Mouse (Mus musculus): ENCODE measurements around the gene Fbxw2.
A peak's percentile ranks its signal among the peaks of the same experiment; 100 is the strongest.
"Not testable (repeated sequence)": the region's sequence is repeated elsewhere in the genome, so short reads cannot be mapped to it uniquely, and the experiment has no call there.

Gene Fbxw2

DNA sequence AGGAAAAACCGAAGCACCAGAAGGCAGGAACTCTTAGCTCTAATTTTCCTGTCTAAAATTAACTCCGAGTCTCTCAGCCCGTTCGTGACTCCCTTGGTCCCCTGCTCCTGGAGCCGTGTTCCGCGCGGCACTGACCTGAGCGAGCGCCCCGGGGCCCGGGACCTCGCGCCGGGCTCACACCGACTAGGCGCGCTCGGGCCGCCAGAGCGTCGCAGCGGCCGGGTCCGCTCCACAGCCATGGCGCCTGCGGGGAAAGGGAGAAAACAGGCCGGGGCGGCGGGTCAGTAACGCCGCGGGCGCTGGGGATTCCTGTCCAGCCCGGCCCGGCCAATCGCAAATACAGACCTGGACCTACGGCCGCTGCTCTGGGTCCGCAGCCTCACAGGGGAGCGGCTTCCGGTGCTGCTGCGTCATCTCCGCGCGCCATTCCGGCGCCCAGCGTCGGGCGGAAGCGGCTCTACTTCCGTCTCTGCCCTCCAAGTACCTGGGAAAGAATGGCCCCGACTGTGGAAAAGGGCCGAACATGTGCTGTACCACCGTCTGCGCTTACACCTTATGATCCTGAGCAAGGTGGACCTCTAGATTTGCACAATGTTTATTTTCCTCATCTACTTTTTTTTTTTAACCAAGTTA is at the start of gene Fbxw2:
TSS of gene Fbxw2 (minus strand) at position 485 of the 633 bp plus-strand sequence.
- peak; percentile 93 to 95 for DNase-seq

- DNase-seq = no peak
Measured at GRCm38 (mm10) chr2:34874816-34875345, 48.8 kb upstream of the Fbxw2 start, which contains the start of gene Psmd5. Gene Psmd5, minus strand, starts transcription at chr2:34874968.

- DNase-seq = no peak
Measured at GRCm38 (mm10) chr2:34874271-34874670, 48.2 kb upstream of the Fbxw2 start, which contains the start of gene Cutal. Gene Cutal, plus strand, starts transcription at chr2:34874396.

DNA sequence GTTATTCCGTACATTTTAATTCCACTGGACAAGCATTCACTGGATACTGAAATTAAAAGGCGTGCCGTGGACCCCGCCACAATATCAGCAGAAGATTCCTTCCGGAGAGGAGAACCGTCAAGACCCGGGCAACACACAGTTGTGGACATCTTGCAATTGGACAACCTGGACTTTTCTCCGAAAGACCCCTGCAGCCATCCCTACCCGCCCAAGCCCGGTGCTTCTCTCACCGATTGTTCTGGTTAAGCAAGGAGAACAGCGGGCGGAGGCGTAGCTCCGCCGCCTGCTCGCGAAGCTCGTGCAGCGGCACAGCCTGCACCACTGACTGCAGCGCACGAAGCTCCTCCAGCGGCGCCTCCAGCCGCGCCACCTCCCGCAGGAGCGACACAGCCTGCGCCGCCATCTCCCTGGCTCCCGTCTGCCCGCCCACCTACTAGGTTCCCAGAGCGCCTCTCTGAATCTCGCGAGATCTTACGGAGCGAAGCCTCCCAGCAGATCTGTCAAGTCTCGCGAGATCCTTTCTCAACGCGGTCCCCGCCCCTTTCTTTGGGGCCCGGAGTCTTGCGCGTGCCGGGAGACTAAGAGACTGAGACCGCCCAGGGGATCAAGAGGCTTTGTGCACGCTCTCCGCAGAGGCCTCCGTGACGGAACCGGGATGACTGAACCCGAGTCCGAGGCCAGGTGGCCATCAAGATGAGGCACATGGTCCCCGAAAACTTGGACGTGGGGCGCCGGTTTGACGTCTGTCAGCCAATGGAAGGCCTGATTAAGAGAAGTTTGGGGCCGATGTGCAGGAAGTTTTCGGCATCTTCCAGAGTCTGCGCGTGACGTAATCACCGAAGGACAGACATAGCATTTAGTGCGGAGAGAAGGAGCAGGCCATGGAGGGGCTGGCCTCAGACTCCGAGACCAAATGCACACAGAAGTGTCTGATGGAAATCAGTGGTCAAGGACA is 44.7 kb upstream of the Fbxw2 start:
- DNase-seq = peak; percentile 89 to 90

GRCm38 (mm10) chr2:34869680-34870079 is 43.6 kb upstream of the Fbxw2 start:
- no peak for DNase-seq

DNA sequence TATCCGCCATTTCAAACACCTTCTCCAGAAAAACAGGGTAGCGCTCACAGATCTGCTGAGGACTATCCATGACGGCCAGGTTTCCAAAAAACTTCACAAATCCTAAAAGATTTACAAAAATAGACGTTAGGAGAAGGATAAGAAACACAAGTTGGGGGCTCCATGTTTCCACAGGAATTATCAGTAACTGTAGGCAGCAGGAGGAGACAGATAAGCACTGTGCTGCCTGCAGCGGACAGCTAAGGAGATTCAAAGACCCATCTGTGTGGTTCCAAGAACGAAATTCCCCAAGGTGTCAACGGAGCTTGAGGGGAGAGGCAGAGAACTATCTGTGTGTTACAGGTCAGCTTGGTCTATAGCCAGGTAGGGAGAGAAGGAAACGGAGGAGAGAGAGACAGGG is 31.6 kb upstream of the Fbxw2 start:
- no peak for DNase-seq

DNA sequence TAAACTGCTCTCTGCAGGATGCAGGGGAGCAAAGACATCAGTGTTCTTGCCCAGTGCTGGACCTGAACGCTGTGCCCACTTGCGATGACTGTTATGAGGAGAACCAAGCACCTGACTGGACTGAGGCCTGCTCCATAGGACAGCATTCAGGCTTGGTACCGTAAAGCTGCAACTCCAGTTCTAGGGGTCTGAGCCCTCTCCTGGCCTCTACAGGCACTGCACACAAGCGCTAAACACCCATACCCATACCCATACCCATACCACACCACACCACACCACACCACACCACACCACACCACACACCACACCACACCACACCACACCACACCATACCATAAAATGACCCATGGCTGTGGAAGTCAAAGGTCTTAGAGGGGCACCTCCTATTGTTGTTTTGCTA is 29.2 kb upstream of the Fbxw2 start:
- DNase-seq = no peak

GRCm38 (mm10) chr2:34847702-34848101 is 21.6 kb upstream of the Fbxw2 start:
- DNase-seq = no peak

DNA sequence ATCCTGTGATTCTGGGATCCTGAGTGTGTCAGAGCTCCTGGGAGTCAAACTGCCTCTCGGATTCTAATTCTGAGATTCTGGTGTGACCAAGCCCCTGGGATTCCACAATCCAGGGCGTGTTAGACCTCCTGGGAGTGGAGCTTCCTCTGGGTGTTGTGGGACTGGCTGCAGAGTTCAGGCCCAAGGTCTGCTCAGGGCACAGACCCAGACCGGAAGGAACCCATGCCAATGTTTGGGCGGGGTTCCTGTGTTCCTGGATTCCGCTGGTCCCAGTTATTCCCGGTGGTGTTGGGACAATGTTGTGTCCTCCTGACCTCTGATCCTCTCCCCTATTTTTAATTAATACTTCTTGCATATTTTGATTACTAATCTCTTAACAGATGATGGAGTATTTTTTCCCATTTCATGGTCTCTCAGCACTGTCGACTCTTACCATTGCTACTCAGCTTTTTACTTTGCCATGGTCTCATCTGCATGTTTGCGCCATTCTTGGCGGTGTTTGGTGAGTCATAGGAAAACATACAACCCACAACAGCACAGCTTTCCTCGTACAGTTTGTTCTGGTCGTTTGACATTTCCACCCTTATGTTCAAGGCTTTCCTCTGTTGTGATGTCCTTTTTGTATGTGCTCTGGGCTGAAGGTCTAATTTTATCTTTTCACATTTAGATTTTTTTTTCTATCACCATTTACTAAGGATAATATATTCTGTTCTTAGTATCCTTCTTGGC is 17.3 kb upstream of the Fbxw2 start:
- no peak for DNase-seq

DNA sequence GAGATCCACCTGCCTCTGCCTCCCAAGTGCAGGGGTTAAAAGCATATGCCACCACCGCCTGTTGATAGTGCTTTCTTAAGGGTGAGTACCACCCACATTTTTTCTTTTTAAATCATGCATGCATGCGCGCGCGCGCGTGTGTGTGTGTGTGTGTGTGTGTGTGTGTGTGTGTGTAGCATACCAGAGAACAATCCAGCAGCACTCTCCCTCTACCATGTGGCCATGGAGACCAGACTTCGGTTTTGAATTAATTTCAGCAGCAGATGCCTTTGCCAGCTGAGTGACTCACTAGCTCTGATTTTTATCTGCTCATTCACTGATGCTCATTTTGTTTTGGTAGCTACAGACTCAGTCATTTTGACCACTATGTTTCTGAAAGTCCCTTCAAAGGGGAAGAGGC is 15.6 kb upstream of the Fbxw2 start:
- DNase-seq = no peak

- DNase-seq = not testable (repeated sequence)
Measured at GRCm38 (mm10) chr2:34840143-34840542, 14.0 kb upstream of the Fbxw2 start.

GRCm38 (mm10) chr2:34835669-34836068 is 9.6 kb upstream of the Fbxw2 start:
- no peak for DNase-seq

DNA sequence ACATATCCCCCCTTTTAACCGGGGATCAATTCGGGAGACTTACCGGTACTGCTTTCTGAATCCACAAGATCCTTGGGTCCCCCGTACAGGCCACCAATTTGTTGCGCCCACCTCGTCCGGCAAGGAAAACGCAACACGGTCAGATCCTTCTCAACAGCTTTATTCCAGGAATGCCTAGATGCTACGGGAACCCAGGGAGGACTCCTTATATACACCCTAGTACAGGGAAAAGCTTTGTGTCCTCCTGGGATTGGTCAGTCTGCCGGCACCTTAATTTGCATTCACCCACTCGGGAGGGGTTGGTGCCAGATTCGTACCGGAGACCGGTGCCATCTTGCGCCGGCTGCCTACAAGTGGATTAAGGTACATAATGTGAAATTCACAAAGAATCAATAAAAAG is 7.5 kb upstream of the Fbxw2 start:
- DNase-seq = no peak

DNA sequence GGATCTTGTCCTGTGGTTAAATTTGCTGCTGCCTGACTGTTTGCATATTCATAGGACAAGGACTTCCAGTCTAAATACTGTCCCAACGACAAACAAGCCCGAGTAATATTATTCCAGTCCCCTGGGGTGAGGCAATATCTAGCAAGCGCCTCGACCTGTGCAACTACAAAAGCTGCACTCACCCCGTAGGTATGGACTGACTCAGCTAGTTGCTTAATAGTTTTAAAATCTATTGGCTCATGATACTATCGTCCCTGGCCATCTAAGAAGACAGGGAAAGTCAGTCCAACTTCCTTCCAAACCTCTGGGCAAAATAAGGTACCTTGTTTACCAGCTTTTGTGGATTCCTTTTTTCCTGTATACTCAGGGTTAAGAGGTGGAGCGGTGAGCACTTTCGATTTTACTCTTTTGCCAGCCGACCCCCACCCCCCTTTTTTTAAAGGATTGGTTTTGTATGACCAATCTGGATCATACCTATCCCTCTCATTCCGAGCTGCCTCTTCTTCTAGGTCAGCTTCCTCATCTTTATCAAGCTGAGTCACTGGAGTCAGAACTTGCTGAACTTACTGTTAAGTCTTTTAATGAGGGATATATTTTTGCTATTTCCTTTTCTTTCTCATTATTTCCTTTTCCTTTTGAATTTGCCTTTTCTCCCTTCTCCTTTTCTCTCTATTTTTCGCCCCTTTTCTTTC is 6.8 kb upstream of the Fbxw2 start, which contains the start of gene Gm34653:
TSS of gene Gm34653 (plus strand) at position 242 of the 692 bp plus-strand sequence.
- DNase-seq = not testable (repeated sequence)

DNA sequence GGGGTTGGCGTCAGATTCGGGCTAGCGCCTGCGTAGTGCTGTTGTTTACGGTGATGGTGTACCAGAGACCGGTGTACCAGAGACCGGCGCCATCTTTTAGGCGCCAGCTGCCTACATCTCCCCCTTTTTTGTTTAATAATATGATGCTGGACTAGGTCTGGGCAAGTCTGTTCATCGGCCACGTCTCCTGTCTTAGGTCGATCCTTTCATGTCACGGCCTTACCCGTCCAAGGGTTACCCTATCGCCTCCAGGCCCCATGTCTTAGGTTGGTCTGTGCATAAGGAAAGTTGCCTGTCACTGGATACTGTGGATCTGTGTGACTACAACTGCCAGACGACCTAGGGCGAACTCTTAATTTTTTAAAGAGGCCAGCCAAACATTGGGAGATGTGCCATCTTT is 4.0 kb upstream of the Fbxw2 start:
- DNase-seq = not testable (repeated sequence)

DNA sequence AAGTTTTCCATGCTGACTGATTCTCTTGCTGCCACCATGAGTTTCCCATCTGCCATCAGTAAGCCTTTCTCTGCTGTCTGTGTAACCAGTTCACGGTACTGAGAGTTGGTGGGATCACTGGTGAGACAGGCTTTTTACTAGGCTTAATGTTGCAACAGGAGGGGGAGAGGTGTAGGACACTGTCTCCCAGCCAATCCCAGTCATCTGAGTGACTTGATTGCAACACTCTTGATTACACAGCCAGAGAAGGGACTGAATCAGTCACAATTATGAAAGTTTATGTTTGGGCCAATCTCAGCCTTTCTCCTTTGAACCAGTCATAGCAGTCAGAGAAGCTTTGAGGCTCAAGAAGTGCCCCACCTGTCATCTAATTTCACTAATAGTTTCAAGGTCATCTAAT is 1.9 kb upstream of the Fbxw2 start:
- DNase-seq = no peak

DNA sequence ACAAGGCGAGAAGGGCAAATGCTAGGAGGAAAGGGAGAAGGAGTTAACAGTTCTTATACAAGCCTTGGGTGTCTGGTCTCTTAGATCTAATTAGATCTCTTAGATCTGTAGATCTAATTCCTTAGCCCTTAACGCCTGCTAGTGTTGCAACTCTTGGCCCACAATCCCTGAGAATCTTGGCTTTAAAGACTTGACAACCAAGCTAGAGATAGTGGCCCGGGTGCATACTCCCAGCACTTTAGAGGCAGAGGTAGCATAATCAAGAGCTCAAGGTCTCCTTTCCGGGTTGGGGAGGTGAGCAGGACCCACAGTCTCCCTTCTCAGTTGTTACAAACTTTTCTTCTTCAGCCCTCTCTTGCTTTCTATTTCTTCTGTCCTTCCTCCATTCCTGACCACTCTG is 1.5 kb upstream of the Fbxw2 start:
- no peak for DNase-seq

GRCm38 (mm10) chr2:34826460-34827231 is 535 bp upstream of the Fbxw2 start:
- no peak for DNase-seq

DNA sequence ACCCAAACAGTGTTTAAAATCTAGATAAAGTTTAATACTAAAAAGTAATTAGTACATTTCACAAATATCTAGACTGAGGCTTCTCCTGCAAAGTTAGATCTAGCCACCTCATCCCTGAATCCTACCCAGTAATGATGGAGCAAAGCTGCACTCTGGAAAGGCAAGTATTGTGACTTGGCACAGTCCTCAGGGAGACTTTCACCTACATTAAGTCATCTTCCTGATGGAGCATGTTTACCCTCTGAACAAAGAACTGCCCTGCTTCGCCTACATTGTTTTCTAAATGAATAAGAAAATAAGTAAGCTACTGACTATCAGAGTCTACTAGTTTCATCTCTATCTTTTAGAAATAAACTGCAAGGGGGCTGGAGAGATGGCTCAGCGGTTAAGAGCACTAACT is 7.6 kb downstream of the Fbxw2 start:
- DNase-seq = no peak

DNA sequence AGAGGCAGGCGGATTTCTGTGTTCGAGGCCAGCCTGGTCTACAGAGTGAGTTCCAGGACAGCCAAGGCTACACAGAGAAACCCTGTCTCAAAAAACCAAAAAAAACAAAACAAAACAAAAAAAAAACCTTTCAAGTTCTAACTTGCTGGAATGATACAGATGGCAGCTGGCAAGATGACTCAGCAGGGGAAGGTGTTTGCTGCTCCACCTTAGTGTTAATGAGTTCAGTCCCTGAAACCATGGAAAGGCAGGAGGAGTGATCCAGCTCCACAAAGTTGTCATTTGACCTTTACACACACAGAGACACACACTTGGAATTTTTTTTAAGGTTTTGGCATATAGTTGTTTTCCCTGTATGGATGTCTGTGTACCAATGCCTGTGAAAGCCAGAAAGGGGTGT is 10.2 kb downstream of the Fbxw2 start:
- DNase-seq = not testable (repeated sequence)

GRCm38 (mm10) chr2:34812706-34813105 is 13.4 kb downstream of the Fbxw2 start:
- DNase-seq = no peak

Data from cerebellum, postnatal 36 days (tissue).